Mouse (Mus musculus) CH12.LX (cell line): Measurements from ENCODE around the gene Fbl. TPM values are rescaled to one million over a fixed set of nuclear protein-coding genes. Genes with fewer than 3 reads are reported as not detected.

Experiments
- DNase-seq: peaks from one replicate; pipeline ENCODE4 v3.0.0-alpha.2; 2013; ENCODE audit errors: extremely low read depth
- H3K27ac ChIP-seq: 2 replicates; pipeline ENCODE4 v1.5.1; 2012; ENCODE audit warnings: low read depth, mild to moderate bottlenecking, control low read depth, moderate library complexity; ENCODE audit not compliant: insufficient read depth
- H3K27me3 ChIP-seq: replicated peaks from 2 replicates; pipeline ENCODE3; 2012; ENCODE audit warnings: inconsistent platforms
- H3K36me3 ChIP-seq, 2 experiments: replicated peaks in 1 of 2; 2 replicates each; pipeline versions ENCODE3 to v1.6.1; 2012; ENCODE audit warnings: inconsistent platforms in 1 of 2, low read length in 1 of 2, mild to moderate bottlenecking in 1 of 2, mixed read lengths in 1 of 2, moderate library complexity in 1 of 2; ENCODE audit not compliant: control insufficient read depth in 1 of 2, insufficient read depth in 1 of 2
- H3K4me1 ChIP-seq, 2 experiments: 2 replicates each; pipeline ENCODE4 v1.6.1; 2012; ENCODE audit warnings: inconsistent platforms in 1 of 2, moderate library complexity in 1 of 2; ENCODE audit not compliant: insufficient read depth in 2 of 2, control insufficient read depth in 1 of 2
- H3K4me2 ChIP-seq: 2 replicates; pipeline ENCODE4 v1.6.1; 2012; ENCODE audit warnings: low read depth, mild to moderate bottlenecking, control low read depth; ENCODE audit not compliant: poor library complexity, insufficient read depth, severe bottlenecking
- H3K4me3 ChIP-seq, 3 experiments: fragments of 150-350 bp in 1 of 3; sonication (generic) in 1 of 3; replicated peaks in 1 of 3; 2 replicates each; pipeline versions ENCODE3 to v1.5.1; 2011 to 2012; ENCODE audit warnings: low read depth in 2 of 3, low read length in 2 of 3, mild to moderate bottlenecking in 2 of 3, moderate library complexity in 2 of 3, control low read depth in 1 of 3, improper control_type of control experiment in 1 of 3, inconsistent platforms in 1 of 3, mixed read lengths in 1 of 3; ENCODE audit not compliant: poor library complexity in 1 of 3
- H3K79me2 ChIP-seq: replicated peaks from 2 replicates; pipeline ENCODE4 v1.6.1; 2012; ENCODE audit warnings: mild to moderate bottlenecking, moderate library complexity; ENCODE audit not compliant: control insufficient read depth, poor library complexity, insufficient read depth, severe bottlenecking; ENCODE audit errors: extremely low read depth
- H3K9ac ChIP-seq: 2 replicates; pipeline ENCODE4 v1.6.1; 2012; ENCODE audit warnings: low read depth, mild to moderate bottlenecking, control low read depth, moderate library complexity; ENCODE audit not compliant: insufficient read depth
- H3K9me3 ChIP-seq: replicated peaks from 2 replicates; pipeline ENCODE3; 2012; ENCODE audit warnings: low read length, inconsistent platforms, mixed read lengths
- CHD2 ChIP-seq: IDR thresholded peaks from 2 replicates; pipeline ENCODE4 v1.6.1; 2011; ENCODE audit warnings: low read length, improper control_type of control experiment
- CTCF ChIP-seq, 2 experiments: IDR thresholded peaks in 1 of 2; conservative IDR thresholded peaks in 1 of 2; 2 replicates each; pipeline ENCODE4 v1.5.1; 2011 to 2012; ENCODE audit warnings: low read depth in 2 of 2, low read length in 2 of 2, improper control_type of control experiment in 1 of 2, inconsistent platforms in 1 of 2, mild to moderate bottlenecking in 1 of 2, moderate library complexity in 1 of 2
- E2F4 ChIP-seq: IDR thresholded peaks from 2 replicates; pipeline ENCODE4 v1.6.1; 2011; ENCODE audit warnings: low read depth, low read length, improper control_type of control experiment; ENCODE audit not compliant: insufficient replicate concordance
- EP300 ChIP-seq: IDR thresholded peaks from 2 replicates; pipeline ENCODE4 v1.6.1; 2011; ENCODE audit warnings: low read length, improper control_type of control experiment
- ETS1 ChIP-seq: conservative IDR thresholded peaks from 2 replicates; pipeline ENCODE4 v1.6.1; 2012; ENCODE audit warnings: low read depth, mild to moderate bottlenecking, inconsistent platforms, low read length, improper control_type of control experiment, moderate library complexity
- GABPA ChIP-seq: IDR thresholded peaks from 2 replicates; pipeline ENCODE4 v1.6.1; 2012; ENCODE audit warnings: low read depth, low read length, improper control_type of control experiment, inconsistent platforms; ENCODE audit not compliant: insufficient replicate concordance
- HCFC1 ChIP-seq: IDR thresholded peaks from 2 replicates; pipeline ENCODE4 v1.6.1; 2012; ENCODE audit warnings: low read depth, mild to moderate bottlenecking, inconsistent platforms, low read length, improper control_type of control experiment
- IRF4 ChIP-seq: IDR thresholded peaks from 2 replicates; pipeline ENCODE4 v1.6.1; 2014; ENCODE audit warnings: low read depth, mild to moderate bottlenecking, inconsistent platforms, low read length, improper control_type of control experiment
- JUN ChIP-seq: IDR thresholded peaks from 2 replicates; pipeline ENCODE4 v1.6.1; 2011; ENCODE audit warnings: low read depth, mild to moderate bottlenecking, low read length, improper control_type of control experiment, moderate library complexity; ENCODE audit not compliant: insufficient read depth
- JUND ChIP-seq: conservative IDR thresholded peaks from 2 replicates; pipeline ENCODE4 v1.6.1; 2011; ENCODE audit warnings: low read depth, low read length, improper control_type of control experiment
- MXI1 ChIP-seq: IDR thresholded peaks from 2 replicates; pipeline ENCODE4 v1.6.1; 2011; ENCODE audit warnings: mild to moderate bottlenecking, low read depth, low read length, improper control_type of control experiment
- MYC ChIP-seq: IDR thresholded peaks from 2 replicates; pipeline ENCODE4 v1.6.1; 2011; ENCODE audit warnings: low read depth, mild to moderate bottlenecking, improper control_type of control experiment, low read length
- NRF1 ChIP-seq: IDR thresholded peaks from 2 replicates; pipeline ENCODE4 v1.6.1; 2014; ENCODE audit warnings: low read depth, mild to moderate bottlenecking, inconsistent platforms, low read length, improper control_type of control experiment, moderate library complexity
- RAD21 ChIP-seq: IDR thresholded peaks from 2 replicates; pipeline ENCODE4 v1.6.1; 2011; ENCODE audit warnings: low read depth, mild to moderate bottlenecking, low read length, improper control_type of control experiment, moderate library complexity
- SIN3A ChIP-seq: IDR thresholded peaks from 2 replicates; pipeline ENCODE4 v1.6.1; 2012; ENCODE audit warnings: low read length, improper control_type of control experiment, inconsistent platforms
- SMC3 ChIP-seq: IDR thresholded peaks from 2 replicates; pipeline ENCODE4 v1.6.1; 2011; ENCODE audit warnings: low read depth, low read length, improper control_type of control experiment
- TBP ChIP-seq: conservative IDR thresholded peaks from 2 replicates; pipeline ENCODE4 v1.6.1; 2011; ENCODE audit warnings: low read depth, low read length, improper control_type of control experiment
- ZKSCAN1 ChIP-seq: IDR thresholded peaks from 2 replicates; pipeline ENCODE4 v1.6.1; 2012; ENCODE audit warnings: low read depth, inconsistent platforms, low read length, improper control_type of control experiment, borderline replicate concordance
- ZNF384 ChIP-seq: IDR thresholded peaks from 2 replicates; pipeline ENCODE4 v1.6.1; 2012; ENCODE audit warnings: low read depth, low read length, improper control_type of control experiment, inconsistent platforms
- dilution Hi-C: fragments of 300-500 bp; cut with MboI; formaldehyde crosslinking; loops from 2 replicates; pipeline ENCODE4 v1.14.3; 2020; ENCODE audit warnings: low sequenced_read_pairs; ENCODE audit not compliant: extremely low pct_unique_long_range_greater_than_20kb, extremely low pct_ligation_motif_present
- in situ Hi-C: fragments of 300-500 bp; cut with MboI; formaldehyde crosslinking; loops from 3 replicates; pipeline ENCODE4 v1.14.3; 2019; ENCODE audit warnings: low sequenced_read_pairs, low pct_ligation_motif_present, low pct_unique_long_range_greater_than_20kb, mixed read lengths
- polyA plus RNA-seq: library from polyadenylated mRNA; unstranded; fragments of >175 nt; gene quantifications from 2 replicates; pipeline ENCODE4 v1.2.1, GENCODE M21; 2012; ENCODE audit warnings: low read depth; ENCODE audit not compliant: insufficient read length
- total RNA-seq, 2 experiments: library from RNA; depleted of rRNA; stranded (reverse); fragments of 300-350 nt in 1 of 2; fragments of >200 nt in 1 of 2; gene quantifications; 2 replicates each; pipeline ENCODE4 v1.2.3; 2012 to 2014

Fbl gene
- total and polyA plus RNA-seq, 3 experiments = 151 to 426 (median 180) TPM

DNA sequence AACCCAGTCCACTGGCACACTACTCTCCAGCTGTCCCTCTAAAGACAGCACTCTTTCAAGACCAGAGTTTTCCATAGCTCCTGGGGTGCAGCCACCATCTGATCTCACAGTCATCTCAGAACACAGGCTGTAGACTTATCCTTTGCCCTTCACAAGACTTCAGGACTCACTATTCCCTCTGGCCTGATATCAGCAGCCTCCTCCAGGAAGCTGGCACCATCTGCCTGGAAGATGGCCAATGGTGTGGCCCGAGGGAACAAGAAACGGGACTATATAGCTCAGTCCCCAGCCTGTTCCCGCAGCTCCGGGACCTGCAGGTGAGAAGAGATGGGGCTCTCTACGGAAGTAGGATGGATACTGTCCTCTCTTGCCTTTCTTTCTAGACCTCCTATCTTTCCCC lies 40.3 kb upstream of the Fbl start, which contains the start of gene 9530053A07Rik:
9530053A07Rik (plus strand) TSS at position 301 of the 400 bp plus-strand sequence.
- dilution Hi-C loops = no loop called here
- TF ChIP-seq HCFC1 (no peak), GABPA (no peak), ZNF384 (no peak), SMC3 (no peak)

DNA sequence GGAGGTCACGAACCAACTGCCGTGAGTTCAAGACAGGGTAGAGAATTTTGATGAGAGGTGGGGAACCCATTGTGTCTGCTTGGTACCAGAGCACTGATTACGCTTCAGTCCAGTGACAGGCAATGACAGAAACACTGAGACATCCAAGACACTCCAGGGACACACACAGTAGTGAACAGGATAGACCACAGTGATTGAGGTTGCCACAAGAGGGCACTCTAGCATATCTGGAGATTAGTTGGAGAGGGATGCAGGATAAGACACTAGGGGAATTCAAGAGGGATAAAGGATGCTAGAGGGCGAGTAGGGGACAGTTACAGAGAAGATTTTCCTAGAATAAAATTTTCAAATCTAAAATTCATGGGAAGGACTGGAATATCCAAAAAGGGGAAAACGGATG lies 31.9 kb upstream of the Fbl start:
- DNase-seq = peak; percentile 39
- in situ Hi-C loops = no loop called here
- TF ChIP-seq TBP (no peak), E2F4 (no peak), IRF4 (no peak), MYC (no peak), SMC3 (peak; percentile 66), ZKSCAN1 (no peak), CHD2 (no peak), CTCF (conservative IDR thresholded peaks at IDR 0.05 in 1 of 2, IDR thresholded peaks at IDR 0.05 in 1 of 2; ENCODE audit: low read depth in 2 of 2, low read length in 2 of 2) (peak; percentile 27 to 74; a peak in 2 of 4 replicates), JUN (no peak), RAD21 (peak; percentile 59), JUND (no peak), NRF1 (no peak), MXI1 (no peak), EP300 (no peak), SIN3A (no peak), ETS1 (no peak)

More for the DNA sequence above, 40.3 kb upstream of the Fbl start, which contains the start of gene 9530053A07Rik:
- no peak within 1 kb of the TSS for H3K4me2 ChIP-seq
- peaks cover 5% of the 10 kb centered on the region for H3K9me3 ChIP-seq
- no peak for DNase-seq
- H3K27ac ChIP-seq = no peak within 1 kb of the TSS
- no peak within 1 kb of the TSS for H3K9ac ChIP-seq
- H3K36me3 ChIP-seq = no peaks in the 10 kb centered on the region
- in situ Hi-C loops = no loop called here
- H3K79me2 ChIP-seq = no peaks in the 10 kb centered on the region
- no peak within 1 kb of the TSS for H3K4me3 ChIP-seq
- peaks cover 4 to 10% of the 10 kb centered on the region in 2 experiments for H3K4me1 ChIP-seq
- H3K27me3 ChIP-seq = peaks cover 85% of the 10 kb centered on the region

More for the DNA sequence above, 31.9 kb upstream of the Fbl start:
- Histone ChIP-seq H3K9ac (no peak overlapping the region), H3K27me3 (peaks cover 79% of the 10 kb centered on the region), H3K36me3 (no peaks in the 10 kb centered on the region), H3K4me2 (no peak overlapping the region), H3K4me1 (no peaks in the 10 kb centered on the region), H3K79me2 (no peaks in the 10 kb centered on the region), H3K9me3 (peaks cover 2% of the 10 kb centered on the region), H3K27ac (no peak overlapping the region), H3K4me3 (no peak overlapping the region)
- dilution Hi-C loops = no loop called here
